Mouse (Mus musculus) ES-Bruce4 (cell line): ENCODE results near the gene Tfeb. TPM values are rescaled to one million over a fixed set of nuclear protein-coding genes. Genes with fewer than 3 reads are reported as not detected.

Source experiments
- H3K27ac ChIP-seq: 2 replicates; pipeline ENCODE4 v1.5.1; 2012; ENCODE audit warnings: low read length, inconsistent platforms; ENCODE audit not compliant: insufficient read depth
- H3K27me3 ChIP-seq: 2 replicates; pipeline ENCODE4 v1.6.1; 2012; ENCODE audit warnings: mild to moderate bottlenecking, low read length, inconsistent platforms; ENCODE audit not compliant: control insufficient read depth, poor library complexity, insufficient read depth, severe bottlenecking
- H3K36me3 ChIP-seq: 2 replicates; pipeline ENCODE4 v1.6.1; 2012; ENCODE audit warnings: inconsistent platforms, mild to moderate bottlenecking, low read length, moderate library complexity; ENCODE audit not compliant: control insufficient read depth, poor library complexity, insufficient read depth, severe bottlenecking
- H3K4me1 ChIP-seq: one replicate; pipeline ENCODE4 v1.8.1; 2011; ENCODE audit warnings: low read length; ENCODE audit not compliant: control insufficient read depth, insufficient read depth
- H3K4me3 ChIP-seq: 2 replicates; pipeline ENCODE4 v1.5.1; 2011; ENCODE audit warnings: low read depth, mild to moderate bottlenecking, low read length
- H3K9ac ChIP-seq: 2 replicates; pipeline ENCODE4 v1.6.1; 2012; ENCODE audit warnings: low read depth, mild to moderate bottlenecking, inconsistent platforms; ENCODE audit not compliant: poor library complexity, severe bottlenecking
- H3K9me3 ChIP-seq: replicated peaks from 2 replicates; pipeline ENCODE4 v1.6.1; 2012; ENCODE audit warnings: mild to moderate bottlenecking, low read length, inconsistent platforms; ENCODE audit not compliant: control insufficient read depth, poor library complexity, insufficient read depth, severe bottlenecking
- CTCF ChIP-seq: IDR thresholded peaks from one replicate; pipeline ENCODE4 v1.8.1; 2011; ENCODE audit warnings: low read depth, low read length
- EP300 ChIP-seq: IDR thresholded peaks from 2 replicates; pipeline ENCODE4 v1.6.1; 2011; ENCODE audit warnings: low read depth, low read length; ENCODE audit not compliant: insufficient read depth
- POLR2A ChIP-seq: IDR thresholded peaks from one replicate; pipeline ENCODE4 v1.8.1; 2011; ENCODE audit warnings: low read length; ENCODE audit not compliant: insufficient read depth
- polyA plus RNA-seq: library from polyadenylated mRNA; stranded (reverse); fragments of >200 nt; gene quantifications from 2 replicates; pipeline ENCODE4 v1.2.4, GENCODE M21; 2011; ENCODE audit warnings: low read depth; ENCODE audit not compliant: missing spikeins, insufficient read depth, insufficient read length

Gene Tfeb
- polyA plus RNA-seq, 1 experiment, result 13.5 TPM

DNA sequence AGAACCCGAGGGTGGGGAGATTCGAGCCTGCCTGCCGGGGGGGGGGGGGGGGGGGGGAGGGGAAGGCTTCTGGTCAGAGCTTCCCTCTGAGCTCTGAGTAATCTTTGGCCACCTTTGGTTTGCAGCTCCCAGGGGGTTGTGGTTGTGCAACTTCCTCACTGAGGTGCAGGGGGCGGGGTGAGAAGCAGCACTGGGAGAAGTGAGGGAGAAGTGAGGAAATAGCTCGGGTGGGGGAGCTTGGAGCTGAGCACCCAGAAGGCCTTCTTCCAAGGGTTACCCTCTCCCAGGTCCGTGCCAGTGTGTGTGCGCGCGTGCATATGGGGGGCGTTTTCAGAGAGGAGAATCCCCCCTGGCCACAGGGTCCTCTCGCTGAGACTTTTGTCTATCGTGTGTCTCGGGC lies 17.4 kb downstream of the Tfeb start:
- Histone ChIP-seq H3K9ac (no peak overlapping the region), H3K4me1 (peaks cover 3% of the 10 kb centered on the region), H3K36me3 (no peaks in the 10 kb centered on the region), H3K27ac (no peak overlapping the region), H3K27me3 (no peaks in the 10 kb centered on the region), H3K9me3 (no peaks in the 10 kb centered on the region), H3K4me3 (no peak overlapping the region)
- TF ChIP-seq POLR2A, result no peak
- no peak for TF ChIP-seq CTCF
- TF ChIP-seq EP300, result no peak

DNA sequence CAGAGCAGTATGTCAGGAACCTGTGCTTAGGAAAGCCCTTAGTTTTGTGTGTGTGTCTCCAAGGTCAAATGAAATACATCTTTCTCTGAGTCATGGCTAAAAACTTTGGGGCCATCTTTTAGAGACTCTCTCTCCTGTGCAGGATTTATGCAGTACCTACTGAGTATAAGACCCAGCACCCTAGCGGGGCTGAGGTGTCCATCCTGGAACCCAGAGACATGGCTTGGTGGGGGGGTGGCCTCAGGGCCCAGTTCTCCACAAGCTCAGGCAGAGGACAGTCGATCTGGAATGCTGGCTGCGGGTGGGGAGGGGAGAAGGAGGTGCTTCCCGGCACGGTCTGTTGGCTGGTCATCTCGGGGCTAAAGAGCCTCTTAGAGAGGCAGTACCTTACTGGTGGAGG lies 19.5 kb downstream of the Tfeb start:
- Histone ChIP-seq H3K9me3 (no peaks in the 10 kb centered on the region), H3K27ac (no peak overlapping the region), H3K9ac (no peak overlapping the region), H3K27me3 (no peaks in the 10 kb centered on the region), H3K36me3 (no peaks in the 10 kb centered on the region), H3K4me3 (no peak overlapping the region), H3K4me1 (peaks cover 3% of the 10 kb centered on the region)
- TF ChIP-seq POLR2A (no peak), EP300 (no peak), CTCF (no peak)

DNA sequence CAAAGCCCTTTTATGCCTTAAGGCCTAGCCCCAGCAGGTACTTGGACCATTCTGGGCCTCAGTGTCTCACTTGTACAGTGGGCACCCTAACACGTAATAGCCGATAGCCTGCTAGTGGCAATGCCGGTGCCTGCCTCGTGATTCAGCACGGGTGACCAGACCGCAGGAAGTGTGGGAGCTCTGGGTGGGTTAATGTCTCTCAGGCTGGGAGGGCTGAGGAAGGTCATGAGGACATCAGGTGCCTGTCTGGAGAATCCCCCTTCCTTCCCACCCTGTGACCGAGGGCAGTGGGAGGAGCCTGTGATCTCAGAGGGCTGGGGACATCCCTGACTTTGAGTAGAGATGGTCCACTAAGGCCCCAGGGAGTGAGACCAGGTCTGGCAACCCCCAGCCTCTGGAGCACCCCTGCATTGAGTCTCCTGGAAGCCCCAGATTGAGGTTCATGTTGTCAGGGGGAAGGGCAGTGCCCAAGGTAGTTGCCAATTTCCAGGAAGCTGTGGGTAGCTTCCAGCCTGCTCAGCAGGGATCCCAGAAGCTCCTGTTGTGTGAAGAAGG lies 20.3 kb downstream of the Tfeb start:
- Histone ChIP-seq H3K36me3 (no peaks in the 10 kb centered on the region), H3K27me3 (no peaks in the 10 kb centered on the region), H3K4me3 (no peak overlapping the region), H3K27ac (no peak overlapping the region), H3K9me3 (no peaks in the 10 kb centered on the region), H3K9ac (no peak overlapping the region), H3K4me1 (peaks cover 3% of the 10 kb centered on the region)
- no peak for TF ChIP-seq EP300
- no peak for TF ChIP-seq POLR2A
- no peak for TF ChIP-seq CTCF

GRCm38 (mm10) chr17:47759702-47760410 lies 23.0 kb downstream of the Tfeb start:
- H3K9ac ChIP-seq, result no peak overlapping the region
- no peak overlapping the region for H3K4me3 ChIP-seq
- TF ChIP-seq POLR2A (no peak), EP300 (no peak), CTCF (no peak)
- no peaks in the 10 kb centered on the region for H3K9me3 ChIP-seq
- H3K36me3 ChIP-seq, result no peaks in the 10 kb centered on the region
- peaks cover 3% of the 10 kb centered on the region for H3K4me1 ChIP-seq
- no peaks in the 10 kb centered on the region for H3K27me3 ChIP-seq
- no peak overlapping the region for H3K27ac ChIP-seq

DNA sequence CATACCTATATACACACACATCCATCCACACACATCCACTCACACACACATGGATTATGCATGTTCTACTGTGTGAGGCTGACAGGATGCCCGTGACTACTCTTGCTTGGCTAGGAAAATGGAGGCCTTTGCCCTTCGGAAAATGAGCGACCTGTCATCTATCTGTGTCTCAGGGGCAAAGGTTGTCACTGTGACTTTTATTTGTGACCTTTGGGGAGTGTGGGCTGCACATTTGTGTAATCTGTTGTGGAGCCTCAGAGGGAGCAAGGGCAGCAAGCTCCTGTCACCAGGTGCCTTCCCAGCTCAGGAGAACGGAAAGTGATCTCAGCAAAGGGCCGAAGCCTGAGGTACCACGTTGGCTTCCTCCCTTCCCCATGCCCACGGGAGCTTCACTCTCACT lies 25.2 kb downstream of the Tfeb start:
- no peak overlapping the region for H3K9ac ChIP-seq
- no peak for TF ChIP-seq EP300
- no peak for TF ChIP-seq POLR2A
- TF ChIP-seq CTCF, result no peak
- no peak overlapping the region for H3K27ac ChIP-seq

More for the DNA sequence above, 25.2 kb downstream of the Tfeb start:
- no peaks in the 10 kb centered on the region for H3K9me3 ChIP-seq
- H3K4me1 ChIP-seq, result no peaks in the 10 kb centered on the region
- no peaks in the 10 kb centered on the region for H3K36me3 ChIP-seq
- no peaks in the 10 kb centered on the region for H3K27me3 ChIP-seq
- H3K4me3 ChIP-seq, result no peak overlapping the region
